Mouse (Mus musculus) limb, embryonic 10.5 days (tissue): ENCODE measurements around the gene Cxcr1. TPM values are rescaled to one million over a fixed set of nuclear protein-coding genes. Genes with fewer than 3 reads are reported as not detected.

Source experiments
- DNase-seq: peaks from one replicate; pipeline ENCODE4 v3.0.0-alpha.2; 2017; ENCODE audit warnings: low spot score
- H3K27ac ChIP-seq: fragments of 300-500 bp; sonication (generic); 2 replicates; pipeline ENCODE4 v1.5.1; 2016; ENCODE audit warnings: mild to moderate bottlenecking
- H3K27me3 ChIP-seq: fragments of 300-500 bp; sonication (generic); 2 replicates; pipeline ENCODE4 v1.6.1; 2016; ENCODE audit warnings: low read depth, mild to moderate bottlenecking; ENCODE audit not compliant: poor library complexity, severe bottlenecking
- H3K36me3 ChIP-seq: fragments of 300-500 bp; sonication (generic); 2 replicates; pipeline ENCODE4 v1.6.1; 2016; ENCODE audit warnings: mild to moderate bottlenecking, moderate library complexity
- H3K4me1 ChIP-seq: fragments of 300-500 bp; sonication (generic); 2 replicates; pipeline ENCODE4 v1.6.1; 2016
- H3K4me3 ChIP-seq: fragments of 300-500 bp; sonication (generic); 2 replicates; pipeline ENCODE4 v1.5.1; 2016; ENCODE audit warnings: mild to moderate bottlenecking, moderate library complexity
- H3K9me3 ChIP-seq: fragments of 300-500 bp; sonication (generic); replicated peaks from 2 replicates; pipeline ENCODE4 v1.6.1; 2016; ENCODE audit warnings: mild to moderate bottlenecking
- WGBS: fragments of 180-500 bp; shearing (Covaris S2); methylation state at CpG from one replicate; pipeline ENCODE4 v1.1.7; 2016; 5-methylcytosine and 5-hydroxymethylcytosine counted together
- microRNA counts: library from miRNA; unstranded; fragments of <30 nt; microRNA quantifications from one replicate; lab custom pipeline; 2017
- microRNA-seq: library from miRNA; unstranded; fragments of <30 nt; microRNA quantifications from one replicate; pipeline ENCODE4, GENCODE M21; 2017
- polyA plus RNA-seq: library from polyadenylated mRNA; unstranded; fragments of >200 nt; fragmentation: Nextera tagmentation; extraction: Ambion mirVana; gene quantifications from 2 replicates; pipeline ENCODE4 v1.2.1, GENCODE M21; 2016

Gene Cxcr1
- polyA plus RNA-seq, 1 experiment from 2014 or later: 0.10 TPM

GRCm38 (mm10) chr1:74151091-74151490 lies 43.3 kb downstream of the Cxcr1 start:
- no peaks in the 10 kb centered on the region for H3K27me3 ChIP-seq
- no peaks in the 10 kb centered on the region for H3K36me3 ChIP-seq
- DNase-seq: no peak
- H3K4me1 ChIP-seq: no peaks in the 10 kb centered on the region
- no peaks in the 10 kb centered on the region for H3K9me3 ChIP-seq
- H3K27ac ChIP-seq: no peak overlapping the region
- H3K4me3 ChIP-seq: no peak overlapping the region
- 77% methylated on average over 3 of the region's 3 CpGs for WGBS

DNA sequence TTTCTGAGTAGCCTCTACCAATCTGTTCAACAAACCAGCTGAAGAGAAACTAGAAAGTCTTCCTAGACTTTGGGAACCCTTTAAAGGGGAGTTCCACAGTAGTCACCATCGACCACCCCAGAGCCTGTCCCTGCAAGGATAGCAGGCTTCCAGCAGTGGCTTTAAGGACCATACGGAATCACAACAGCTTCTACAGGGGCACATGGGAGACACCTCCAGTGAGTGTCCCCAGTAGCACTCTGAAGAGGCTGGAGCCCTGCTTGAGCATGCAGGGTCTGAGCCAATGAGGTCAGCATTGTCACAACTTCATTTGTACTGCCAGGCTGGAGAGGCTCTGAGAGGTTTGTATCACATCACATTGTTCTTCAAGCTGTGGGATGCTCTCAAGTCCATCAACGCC lies 44.3 kb downstream of the Cxcr1 start:
- no peaks in the 10 kb centered on the region for H3K36me3 ChIP-seq
- H3K4me3 ChIP-seq: no peak overlapping the region
- no peaks in the 10 kb centered on the region for H3K27me3 ChIP-seq
- no peak for DNase-seq
- H3K27ac ChIP-seq: no peak overlapping the region
- H3K4me1 ChIP-seq: no peaks in the 10 kb centered on the region
- H3K9me3 ChIP-seq: no peaks in the 10 kb centered on the region
- 84% methylated on average over 3 of the region's 3 CpGs for WGBS

GRCm38 (mm10) chr1:74149106-74149885 lies 45.1 kb downstream of the Cxcr1 start:
- no peak overlapping the region for H3K4me3 ChIP-seq
- no peaks in the 10 kb centered on the region for H3K9me3 ChIP-seq
- no peaks in the 10 kb centered on the region for H3K36me3 ChIP-seq
- 92% methylated on average over 6 of the region's 6 CpGs for WGBS
- H3K27me3 ChIP-seq: no peaks in the 10 kb centered on the region
- H3K4me1 ChIP-seq: no peaks in the 10 kb centered on the region
- H3K27ac ChIP-seq: no peak overlapping the region
- no peak for DNase-seq

MicroRNA genes within 50 kb of the gene (microRNA counts, 519-probe panel; counts per million panel counts)
- 684 counts per million, percentile 72 among the panel's probes with 10 or more counts for microRNA mmu-miR-1928 (lab: Ali Mortazavi, UCI)

Small RNAs within 50 kb of the gene (microRNA-seq; reads per million reads assigned to microRNA genes)
- not detected for gene Mir1928

Other genes starting within 250 kb of the Cxcr1 start
- 38.6 and 46.7 TPM in 2 replicates for gene Tns1, start 70.2 kb downstream of the Cxcr1 start, polyA plus RNA-seq
- 0.08 and 0.13 TPM in 2 replicates for gene Rufy4, start 69.1 kb downstream of the Cxcr1 start, polyA plus RNA-seq
- gene Cxcr2, start 40.6 kb downstream of the Cxcr1 start, polyA plus RNA-seq: 0.06 and 0.19 TPM in 2 replicates
- gene Arpc2, start 41.5 kb upstream of the Cxcr1 start, polyA plus RNA-seq: 355 and 369 TPM in 2 replicates
- gene Gpbar1, start 83.9 kb upstream of the Cxcr1 start, polyA plus RNA-seq: 0.26 TPM in 1 of 2 replicates, not detected in the other
- 263 and 272 TPM in 2 replicates for gene Aamp, start 90.1 kb upstream of the Cxcr1 start, polyA plus RNA-seq
- gene Pnkd, start 90.3 kb upstream of the Cxcr1 start, polyA plus RNA-seq: 113 and 121 TPM in 2 replicates
- gene Tmbim1, start 111.0 kb upstream of the Cxcr1 start, polyA plus RNA-seq: 10.7 and 12.0 TPM in 2 replicates
- gene Catip, start 167.5 kb upstream of the Cxcr1 start, polyA plus RNA-seq: 0.29 and 0.38 TPM in 2 replicates
- 0.69 and 1.2 TPM in 2 replicates for gene Slc11a1, start 180.6 kb upstream of the Cxcr1 start, polyA plus RNA-seq
- gene Ctdsp1, start 196.9 kb upstream of the Cxcr1 start, polyA plus RNA-seq: 50.5 and 61.4 TPM in 2 replicates
- gene Vil1, start 214.7 kb upstream of the Cxcr1 start, polyA plus RNA-seq: 0.23 and 0.31 TPM in 2 replicates